Mouse (Mus musculus) lung, embryonic 16.5 days (tissue): Measurements from ENCODE around the gene Fbxl13. TPM values are rescaled to one million over a fixed set of nuclear protein-coding genes. Genes with fewer than 3 reads are reported as not detected.
"Not testable (repeated sequence)": the region's sequence is repeated elsewhere in the genome, so short reads cannot be mapped to it uniquely, and the experiment has no call there.

Experiments
- ATAC-seq: fragments of 200-750 bp; cut with Nextera tagmentation; 2 replicates; pipeline ENCODE4 v1.8.0; 2017; ENCODE audit warnings: low read depth, mild to moderate bottlenecking, moderate library complexity
- H3K27ac ChIP-seq: fragments of 300-500 bp; sonication (generic); 2 replicates; pipeline ENCODE4 v1.5.1; 2014; ENCODE audit warnings: mild to moderate bottlenecking, control low read depth, low read length
- H3K27me3 ChIP-seq: fragments of 300-500 bp; sonication (generic); 2 replicates; pipeline ENCODE4 v1.6.1; 2014; ENCODE audit warnings: low read depth, low read length, mixed read lengths; ENCODE audit not compliant: control insufficient read depth, insufficient read depth
- H3K36me3 ChIP-seq: fragments of 300-500 bp; sonication (generic); 2 replicates; pipeline ENCODE4 v1.6.1; 2014; ENCODE audit warnings: low read length; ENCODE audit not compliant: control insufficient read depth, insufficient read depth
- H3K4me1 ChIP-seq: fragments of 300-500 bp; sonication (generic); replicated peaks from 2 replicates; pipeline ENCODE4 v1.6.1; 2014; ENCODE audit warnings: low read length, mixed read lengths; ENCODE audit not compliant: control insufficient read depth, insufficient read depth
- H3K4me2 ChIP-seq: fragments of 300-500 bp; sonication (generic); 2 replicates; pipeline ENCODE4 v1.6.1; 2014; ENCODE audit warnings: low read depth, low read length, control low read depth
- H3K4me3 ChIP-seq: fragments of 300-500 bp; sonication (generic); 2 replicates; pipeline ENCODE4 v1.5.1; 2014; ENCODE audit warnings: mild to moderate bottlenecking, low read length, control low read depth
- H3K9ac ChIP-seq: fragments of 300-500 bp; sonication (generic); 2 replicates; pipeline ENCODE4 v1.6.1; 2014; ENCODE audit warnings: low read length, control low read depth
- H3K9me3 ChIP-seq: fragments of 300-500 bp; sonication (generic); 2 replicates; pipeline ENCODE4 v1.6.1; 2016; ENCODE audit warnings: low read length; ENCODE audit not compliant: control insufficient read depth
- WGBS: fragments of 180-500 bp; shearing (Covaris S2); extraction: QIAGEN DNeasy Blood & Tissue Kit; methylation state at CpG from one replicate; pipeline ENCODE4 v1.1.7; 2014; 5-methylcytosine and 5-hydroxymethylcytosine counted together
- polyA plus RNA-seq: library from polyadenylated mRNA; unstranded; fragments of >200 nt; fragmentation: Nextera tagmentation; extraction: Ambion mirVana; gene quantifications from 2 replicates; pipeline ENCODE4 v1.2.1, GENCODE M21; 2015

Fbxl13 gene
- polyA plus RNA-seq, 1 experiment from 2014 or later, result 0.97 TPM

- Histone ChIP-seq H3K4me1 (peaks cover 9% of the 10 kb centered on the region; the same call in 1 of the 2 replicates), H3K9me3 (no peaks in the 10 kb centered on the region), H3K27me3 (no peaks in the 10 kb centered on the region; the same call in 1 of the 2 replicates), H3K9ac (no peak overlapping the region), H3K4me2 (no peak overlapping the region), H3K27ac (no peak overlapping the region), H3K36me3 (no peaks in the 10 kb centered on the region), H3K4me3 (no peak overlapping the region)
- 7% methylated on average over 1 of the region's 1 CpGs for WGBS
- ATAC-seq, result no peak
These were observed 4.5 kb downstream of the Fbxl13 start for GRCm38 (mm10) chr5:21640961-21641360.

- no peak overlapping the region for H3K27ac ChIP-seq
- ATAC-seq, result no peak
- no peak overlapping the region for H3K9ac ChIP-seq
- no peaks in the 10 kb centered on the region for H3K27me3 ChIP-seq
- H3K9me3 ChIP-seq, result no peaks in the 10 kb centered on the region
- no peak overlapping the region for H3K4me3 ChIP-seq
- H3K4me2 ChIP-seq, result no peak overlapping the region
- H3K36me3 ChIP-seq, result no peaks in the 10 kb centered on the region
- no peaks in the 10 kb centered on the region for H3K4me1 ChIP-seq
These were observed 19.5 kb downstream of the Fbxl13 start for GRCm38 (mm10) chr5:21625916-21626315.

- Histone ChIP-seq H3K4me1 (no peaks in the 10 kb centered on the region), H3K4me2 (no peak overlapping the region), H3K9ac (no peak overlapping the region), H3K27ac (no peak overlapping the region), H3K9me3 (no peaks in the 10 kb centered on the region), H3K27me3 (no peaks in the 10 kb centered on the region), H3K4me3 (no peak overlapping the region), H3K36me3 (no peaks in the 10 kb centered on the region)
- 60% methylated on average over 3 of the region's 3 CpGs for WGBS
- no peak for ATAC-seq
These were observed 28.9 kb downstream of the Fbxl13 start for GRCm38 (mm10) chr5:21616450-21617009.

- not testable (repeated sequence) for ATAC-seq, H3K36me3 ChIP-seq, H3K27me3 ChIP-seq, H3K9me3 ChIP-seq, H3K4me3 ChIP-seq, H3K27ac ChIP-seq, H3K9ac ChIP-seq, H3K4me2 ChIP-seq, H3K4me1 ChIP-seq
- WGBS, result 93% methylated on average over 11 of the region's 11 CpGs
These were observed 31.1 kb downstream of the Fbxl13 start for GRCm38 (mm10) chr5:21614299-21614698.

GRCm38 (mm10) chr5:21610996-21611395, 34.4 kb downstream of the Fbxl13 start:
- 47% methylated on average over 3 of the region's 3 CpGs for WGBS
- Histone ChIP-seq H3K4me2 (no peak overlapping the region), H3K4me1 (no peaks in the 10 kb centered on the region), H3K27me3 (no peaks in the 10 kb centered on the region), H3K4me3 (no peak overlapping the region), H3K9ac (no peak overlapping the region), H3K27ac (no peak overlapping the region), H3K9me3 (no peaks in the 10 kb centered on the region), H3K36me3 (no peaks in the 10 kb centered on the region)
- ATAC-seq, result no peak

GRCm38 (mm10) chr5:21608311-21609304, 36.8 kb downstream of the Fbxl13 start:
- Histone ChIP-seq H3K4me1 (no peaks in the 10 kb centered on the region), H3K9me3 (no peaks in the 10 kb centered on the region), H3K27me3 (no peaks in the 10 kb centered on the region), H3K36me3 (no peaks in the 10 kb centered on the region), H3K27ac (no peak overlapping the region), H3K9ac (no peak overlapping the region), H3K4me2 (no peak overlapping the region), H3K4me3 (no peak overlapping the region)
- ATAC-seq, result no peak
- 65% methylated on average over 12 of the region's 12 CpGs for WGBS

- Histone ChIP-seq H3K9ac (no peak overlapping the region), H3K4me1 (no peaks in the 10 kb centered on the region), H3K4me2 (no peak overlapping the region), H3K4me3 (no peak overlapping the region), H3K27ac (no peak overlapping the region), H3K27me3 (no peaks in the 10 kb centered on the region), H3K36me3 (no peaks in the 10 kb centered on the region), H3K9me3 (no peaks in the 10 kb centered on the region)
- no peak for ATAC-seq
- 57% methylated on average over 6 of the region's 6 CpGs for WGBS
These were observed 39.5 kb downstream of the Fbxl13 start for GRCm38 (mm10) chr5:21605936-21606335.

GRCm38 (mm10) chr5:21599961-21600360, 45.5 kb downstream of the Fbxl13 start:
- Histone ChIP-seq H3K27me3 (no peaks in the 10 kb centered on the region), H3K9ac (no peak overlapping the region), H3K4me1 (no peaks in the 10 kb centered on the region), H3K9me3 (no peaks in the 10 kb centered on the region), H3K36me3 (no peaks in the 10 kb centered on the region), H3K4me2 (no peak overlapping the region), H3K27ac (no peak overlapping the region), H3K4me3 (no peak overlapping the region)
- no peak for ATAC-seq
- 91% methylated on average over 4 of the region's 4 CpGs for WGBS

GRCm38 (mm10) chr5:21599536-21599935, 45.9 kb downstream of the Fbxl13 start:
- not testable (repeated sequence) for ATAC-seq, H3K4me3 ChIP-seq, H3K27me3 ChIP-seq, H3K36me3 ChIP-seq, H3K9ac ChIP-seq, H3K27ac ChIP-seq, H3K4me1 ChIP-seq, H3K9me3 ChIP-seq, H3K4me2 ChIP-seq
- 46% methylated on average over 2 of the region's 2 CpGs for WGBS
